Mouse (Mus musculus): Measurements from ENCODE around the gene Itprip. TPM values are rescaled to one million over a fixed set of nuclear protein-coding genes. Genes with fewer than 3 reads are reported as not detected.

The Itprip gene
- polyA plus RNA-seq (2012; fragmentation: generic; extraction: Trizol), result 1 to 10 TPM; 7.6 to 9.8 TPM

DNA sequence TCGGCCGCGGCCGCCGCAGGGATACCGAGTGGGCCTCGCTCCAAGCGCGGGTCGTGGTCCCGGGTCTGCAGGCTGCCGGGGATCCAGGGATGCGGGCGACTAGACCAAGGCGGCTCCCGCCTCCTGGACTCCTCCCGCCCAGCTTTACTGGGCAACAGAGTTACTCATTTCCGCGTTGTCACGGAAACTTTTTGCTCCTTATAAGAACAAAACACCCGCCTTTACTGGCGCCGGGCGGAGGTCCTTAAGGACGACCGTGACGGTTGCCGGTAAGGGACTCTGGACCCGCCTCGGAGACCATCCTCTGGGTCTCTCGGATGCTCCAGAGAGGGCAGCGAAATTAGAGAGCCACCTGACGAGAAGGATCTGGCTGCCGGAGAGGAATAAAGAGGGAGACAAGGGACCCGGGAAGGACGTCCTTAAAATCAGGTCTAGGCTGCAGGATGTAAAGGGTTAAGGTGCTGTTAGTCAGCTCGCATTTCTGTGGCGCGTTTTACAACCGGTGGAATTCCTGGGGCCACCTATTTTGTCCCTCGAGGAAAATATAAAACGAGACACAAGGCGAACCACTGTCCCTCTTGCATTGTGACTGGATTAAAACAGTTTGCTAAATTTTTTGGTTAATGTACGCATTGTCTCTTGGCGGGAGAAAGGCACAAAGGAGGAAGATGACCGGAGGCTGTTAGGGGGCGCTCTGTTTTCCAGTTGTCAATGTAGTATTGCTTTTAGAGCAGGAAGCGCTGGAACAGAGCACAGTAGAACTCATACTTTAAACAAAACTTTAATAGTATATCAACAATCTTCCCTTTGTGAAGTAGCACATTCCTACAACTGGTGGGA lies at the start of gene Itprip, which contains the start of gene Cfap43:
TSS of gene Itprip (minus strand) at position 174 of the 840 bp plus-strand sequence.
TSS of gene Cfap43 (minus strand) at position 162 of the 840 bp plus-strand sequence.

DNA sequence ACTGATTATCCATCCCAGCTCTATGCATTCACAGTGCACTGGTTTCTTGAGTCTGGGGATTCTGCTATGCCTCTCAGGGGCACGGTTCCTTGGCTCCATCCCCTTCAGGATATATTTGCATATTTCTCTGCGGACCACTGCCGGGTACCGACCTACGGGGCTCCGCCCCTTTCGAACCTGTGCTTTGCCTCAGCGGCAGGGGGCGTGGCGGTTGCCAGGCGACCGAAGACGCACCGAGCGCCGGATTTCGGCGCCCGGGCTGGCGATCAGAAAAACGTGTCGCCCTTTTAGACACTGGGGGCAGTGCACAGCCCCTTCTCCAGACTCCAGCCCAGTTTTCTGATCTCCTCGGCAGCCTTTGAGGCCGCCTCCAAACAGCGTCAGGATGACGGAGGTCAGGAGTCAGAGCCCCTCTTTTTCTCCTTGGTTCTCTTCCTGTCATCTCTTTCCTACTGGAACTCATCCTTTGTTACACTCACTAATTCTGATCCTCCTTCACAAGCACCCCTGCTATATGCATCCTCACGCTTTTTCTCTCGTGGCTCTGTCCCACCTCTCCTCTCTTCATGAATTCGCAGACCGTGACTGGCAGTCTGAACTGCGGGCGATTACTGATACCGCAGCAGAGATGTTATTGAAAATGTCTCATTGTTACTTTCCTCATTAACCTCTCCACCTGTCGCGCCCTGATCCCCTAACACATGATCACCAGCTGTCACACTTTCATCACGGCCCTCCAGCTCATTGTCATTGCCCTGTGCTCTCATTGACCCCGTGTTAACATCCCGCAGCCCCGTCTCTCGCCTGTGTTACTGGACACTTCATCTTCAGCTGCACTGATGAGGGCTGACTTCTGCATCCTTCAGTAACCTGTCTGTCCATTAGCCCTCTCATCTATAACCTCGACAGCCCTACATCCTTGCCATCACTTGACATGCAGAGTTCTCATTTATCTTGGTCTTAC lies 18.6 kb upstream of the Itprip start, which contains the start of gene Cfap58:
TSS of gene Cfap58 (plus strand) at position 233 of the 964 bp plus-strand sequence.

DNA sequence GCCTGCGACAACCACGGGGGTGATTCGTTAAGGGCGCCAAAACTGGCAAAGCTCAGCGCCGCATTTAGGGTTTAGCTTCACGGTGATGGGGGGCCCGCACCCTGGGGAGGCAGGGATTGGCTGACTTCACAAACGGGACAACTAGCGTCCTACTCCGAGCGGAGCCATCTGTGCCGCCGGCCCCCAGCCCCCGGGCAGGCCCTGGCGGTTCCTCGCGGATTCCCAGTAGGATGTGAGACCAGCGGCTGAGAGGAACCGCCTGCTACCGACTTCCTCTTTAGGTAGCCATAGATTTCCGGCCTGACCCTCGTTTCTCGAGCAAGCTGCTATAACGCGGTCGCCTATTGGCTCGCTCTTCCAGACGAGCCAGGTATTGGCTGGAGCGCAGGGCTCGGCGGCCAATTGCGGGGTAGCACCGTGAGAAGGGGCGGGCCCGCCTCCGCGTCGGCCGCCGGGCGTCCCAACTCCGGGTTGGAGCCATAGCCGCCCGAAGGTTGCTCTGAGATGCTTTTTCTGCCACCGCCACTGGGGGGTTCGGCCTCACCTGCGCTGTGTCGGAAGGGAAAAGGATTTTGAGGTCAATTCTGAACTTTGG lies 53.6 kb downstream of the Itprip start, which contains the start of gene Gsto2:
TSS of gene Gsto2 (plus strand) at position 182 of the 595 bp plus-strand sequence.

DNA sequence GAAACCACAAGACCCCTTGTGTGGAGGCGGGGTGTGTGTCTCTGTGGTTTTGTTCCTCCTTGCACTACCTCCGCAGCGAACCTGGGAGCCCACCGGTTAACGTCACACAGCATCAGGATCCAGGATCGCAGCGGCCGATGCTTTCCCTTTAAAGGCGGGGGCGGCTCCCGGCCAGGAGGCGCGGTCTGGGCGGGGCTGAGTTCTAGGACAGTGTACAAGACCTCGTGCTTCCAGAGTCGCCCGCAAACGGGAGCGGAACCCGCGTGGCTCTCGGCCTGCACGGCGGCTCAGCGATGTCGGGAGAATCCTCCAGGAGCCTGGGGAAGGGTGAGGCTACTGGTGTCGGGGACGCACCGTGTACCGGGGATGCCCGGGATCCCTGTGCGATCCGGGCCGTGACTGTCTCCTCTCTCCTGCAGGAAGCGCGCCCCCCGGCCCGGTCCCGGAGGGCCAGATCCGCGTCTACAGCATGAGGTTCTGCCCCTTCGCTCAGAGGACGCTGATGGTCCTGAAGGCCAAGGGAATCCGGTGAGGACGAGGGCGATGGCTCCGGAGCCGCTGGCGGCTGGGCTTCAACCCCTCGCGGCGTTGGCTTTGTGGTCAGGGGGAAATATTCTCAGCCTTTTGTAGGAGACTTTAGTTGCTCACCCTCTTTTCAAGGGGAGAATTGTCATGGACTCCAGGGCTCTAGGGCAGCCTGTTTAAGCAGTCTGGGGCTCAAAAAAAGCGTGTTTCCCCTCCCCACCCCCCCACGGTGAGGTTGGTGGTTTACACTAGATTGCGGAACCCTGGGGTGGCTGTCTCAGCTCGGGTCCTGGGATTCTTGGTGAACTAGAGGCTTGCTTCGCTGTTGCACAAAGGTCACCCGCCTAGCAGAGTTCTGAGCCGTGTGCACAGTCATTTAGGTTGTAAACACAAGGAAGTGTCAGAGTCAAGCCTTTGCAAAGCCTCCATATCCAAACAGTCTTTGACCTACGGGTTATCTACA lies 64.0 kb downstream of the Itprip start, which contains the start of gene Gsto1:
TSS of gene Gsto1 (plus strand) at position 175 of the 988 bp plus-strand sequence.

Other genes with a start within 250 kb of the Itprip start
- gene Col17a1, start 227.2 kb downstream of the Itprip start, polyA plus RNA-seq (2012; fragmentation: generic; extraction: Trizol), result under 1 TPM; 0.16 to 0.93 TPM
- gene Sfr1, start 187.6 kb downstream of the Itprip start, polyA plus RNA-seq (2012; fragmentation: generic; extraction: Trizol), result 10 to 100 TPM; 25.5 to 67.9 TPM
- 100 to 1,000 TPM; 161 to 577 TPM for gene Gsto1, start 64.3 kb downstream of the Itprip start, polyA plus RNA-seq (2012; fragmentation: generic; extraction: Trizol)
- gene Gsto2, start 53.8 kb downstream of the Itprip start, polyA plus RNA-seq (2012; fragmentation: generic; extraction: Trizol), result 1 to 10 TPM; 6.8 to 9.9 TPM
- under 1 TPM; 0.02 to 0.04 TPM for gene Cfap43, start within 50 bp of the Itprip start, polyA plus RNA-seq (2012; fragmentation: generic; extraction: Trizol)
- not detected for gene Cfap58, start 18.4 kb upstream of the Itprip start, polyA plus RNA-seq (2012; fragmentation: generic; extraction: Trizol)